Mouse (Mus musculus): ENCODE results near the gene Pam. TPM values are rescaled to one million over a fixed set of nuclear protein-coding genes. Genes with fewer than 3 reads are reported as not detected.

Gene Pam
- polyA plus RNA-seq, 1 experiment from 2014 or later = 27.2 TPM

DNA sequence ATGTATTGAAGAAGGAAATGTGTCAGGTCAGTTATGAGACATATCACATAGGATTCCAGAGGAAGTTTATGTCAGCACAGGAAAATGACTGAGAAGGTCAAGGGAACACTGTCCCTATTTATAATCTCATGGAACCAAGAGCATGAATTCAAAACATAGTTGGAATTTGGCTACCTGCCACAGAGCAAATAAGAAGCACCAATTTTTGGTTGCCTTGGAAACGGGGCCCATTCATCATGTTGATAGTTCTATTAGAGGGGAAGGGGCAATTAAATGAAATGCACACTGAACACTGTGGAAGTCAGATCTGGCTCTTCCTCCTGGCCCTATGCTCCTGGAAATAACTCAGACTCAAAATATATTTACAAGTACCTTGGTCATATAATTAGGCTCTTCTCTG, 173.6 kb downstream of the Pam start:
- WGBS = 80% methylated on average over 1 of the region's 1 CpGs
- no peak for ATAC-seq (ENCODE audit: low FRiP score, low read depth)
- Histone ChIP-seq H3K27me3 (no peaks in the 10 kb centered on the region), H3K4me2 (replicated peaks) (no peak overlapping the region), H3K9me3 (no peaks in the 10 kb centered on the region), H3K27ac (replicated peaks) (no peak overlapping the region), H3K4me3 (no peak overlapping the region), H3K4me1 (peaks cover 3% of the 10 kb centered on the region; the same call in 1 of the 2 replicates), H3K9ac (replicated peaks) (no peak overlapping the region), H3K36me3 (no peaks in the 10 kb centered on the region)

DNA sequence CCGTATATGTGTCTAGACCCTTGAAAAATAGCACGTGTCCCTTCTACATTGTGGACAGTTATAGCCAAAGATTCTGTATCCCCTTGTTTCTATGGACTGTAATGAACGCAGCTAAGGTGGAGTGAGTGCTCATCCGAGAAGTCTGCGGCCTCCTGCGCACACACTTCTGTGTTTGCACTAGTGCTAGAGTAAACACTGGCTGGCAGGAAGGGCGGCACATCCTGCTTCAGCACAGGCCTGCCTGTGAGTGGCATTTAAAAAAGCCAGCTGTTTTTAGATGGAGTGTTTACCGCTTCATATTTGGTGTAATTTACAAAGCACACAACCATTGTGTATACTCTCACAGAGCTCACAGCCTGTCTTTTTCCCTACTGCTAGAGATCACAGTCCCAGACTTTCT, 177.0 kb downstream of the Pam start:
- Histone ChIP-seq H3K36me3 (no peaks in the 10 kb centered on the region), H3K27me3 (no peaks in the 10 kb centered on the region), H3K4me1 (peaks cover 3% of the 10 kb centered on the region; the same call in 1 of the 2 replicates), H3K9me3 (no peaks in the 10 kb centered on the region), H3K4me3 (no peak overlapping the region), H3K9ac (replicated peaks) (no peak overlapping the region), H3K27ac (replicated peaks) (peak overlapping the region; percentile 47), H3K4me2 (replicated peaks) (no peak overlapping the region)
- ATAC-seq (ENCODE audit: low FRiP score, low read depth) = 0 out of 2 replicates have a peak, but pooled peaks have one; percentile 16
- WGBS = 76% methylated on average over 8 of the region's 8 CpGs

GRCm38 (mm10) chr1:97916971-97917234, 178.5 kb downstream of the Pam start:
- H3K9me3 ChIP-seq = no peaks in the 10 kb centered on the region
- no peak for ATAC-seq (ENCODE audit: low FRiP score, low read depth)
- peaks cover 1% of the 10 kb centered on the region; the same call in 1 of the 2 replicates for H3K4me1 ChIP-seq
- no peaks in the 10 kb centered on the region for H3K36me3 ChIP-seq
- no peak overlapping the region for H3K4me3 ChIP-seq
- no peak overlapping the region for H3K4me2 ChIP-seq (replicated peaks)
- H3K27ac ChIP-seq (replicated peaks) = 0 out of 2 replicates have a peak overlapping the region, but pooled peaks have one; percentile 20
- WGBS = 73% methylated on average over 2 of the region's 2 CpGs
- H3K9ac ChIP-seq (replicated peaks) = no peak overlapping the region
- no peaks in the 10 kb centered on the region for H3K27me3 ChIP-seq

GRCm38 (mm10) chr1:97916218-97916970, 179.1 kb downstream of the Pam start:
- H3K36me3 ChIP-seq = no peaks in the 10 kb centered on the region
- H3K9me3 ChIP-seq = no peaks in the 10 kb centered on the region
- H3K4me3 ChIP-seq = no peak overlapping the region
- no peak overlapping the region for H3K9ac ChIP-seq (replicated peaks)
- no peaks in the 10 kb centered on the region for H3K4me1 ChIP-seq
- H3K27ac ChIP-seq (replicated peaks) = peak overlapping the region; percentile 20; the same call in 1 of the 2 replicates
- no peaks in the 10 kb centered on the region for H3K27me3 ChIP-seq
- ATAC-seq (ENCODE audit: low FRiP score, low read depth) = no peak
- 71% methylated on average over 12 of the region's 12 CpGs for WGBS
- no peak overlapping the region for H3K4me2 ChIP-seq (replicated peaks)

DNA sequence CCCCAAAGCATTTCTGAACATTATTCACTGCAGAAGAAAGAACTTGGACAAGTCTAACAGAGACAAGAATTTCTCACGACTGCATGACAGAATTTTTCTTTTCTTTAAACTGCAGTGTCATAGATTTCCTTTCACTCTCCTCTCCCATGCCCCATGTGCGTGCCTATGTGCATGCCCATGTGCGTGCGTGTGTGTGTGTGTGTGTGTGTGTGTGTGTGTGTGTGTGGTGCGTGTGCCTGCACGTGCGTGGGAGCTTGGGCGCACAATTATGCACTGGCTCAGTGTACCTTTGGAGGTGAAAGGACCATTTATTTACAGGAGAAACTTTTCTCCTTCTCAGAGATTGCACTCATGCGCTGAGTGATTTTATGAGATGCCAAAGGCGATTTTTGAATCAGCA, 179.7 kb downstream of the Pam start:
- Histone ChIP-seq H3K9me3 (no peaks in the 10 kb centered on the region), H3K36me3 (no peaks in the 10 kb centered on the region), H3K27ac (replicated peaks) (peak overlapping the region; percentile 7; the same call in 1 of the 2 replicates), H3K4me1 (no peaks in the 10 kb centered on the region), H3K4me3 (no peak overlapping the region), H3K27me3 (no peaks in the 10 kb centered on the region), H3K4me2 (replicated peaks) (no peak overlapping the region), H3K9ac (replicated peaks) (no peak overlapping the region)
- WGBS = 88% methylated on average over 10 of the region's 10 CpGs
- no peak for ATAC-seq (ENCODE audit: low FRiP score, low read depth)

GRCm38 (mm10) chr1:97910874-97911273, 184.6 kb downstream of the Pam start:
- H3K36me3 ChIP-seq = no peaks in the 10 kb centered on the region
- no peak overlapping the region for H3K9ac ChIP-seq (replicated peaks)
- 92% methylated on average over 10 of the region's 10 CpGs for WGBS
- H3K27ac ChIP-seq (replicated peaks) = no peak overlapping the region
- no peak for ATAC-seq (ENCODE audit: low FRiP score, low read depth)
- no peaks in the 10 kb centered on the region for H3K4me1 ChIP-seq
- H3K27me3 ChIP-seq = no peaks in the 10 kb centered on the region
- no peaks in the 10 kb centered on the region for H3K9me3 ChIP-seq
- H3K4me2 ChIP-seq (replicated peaks) = no peak overlapping the region
- no peak overlapping the region for H3K4me3 ChIP-seq

DNA sequence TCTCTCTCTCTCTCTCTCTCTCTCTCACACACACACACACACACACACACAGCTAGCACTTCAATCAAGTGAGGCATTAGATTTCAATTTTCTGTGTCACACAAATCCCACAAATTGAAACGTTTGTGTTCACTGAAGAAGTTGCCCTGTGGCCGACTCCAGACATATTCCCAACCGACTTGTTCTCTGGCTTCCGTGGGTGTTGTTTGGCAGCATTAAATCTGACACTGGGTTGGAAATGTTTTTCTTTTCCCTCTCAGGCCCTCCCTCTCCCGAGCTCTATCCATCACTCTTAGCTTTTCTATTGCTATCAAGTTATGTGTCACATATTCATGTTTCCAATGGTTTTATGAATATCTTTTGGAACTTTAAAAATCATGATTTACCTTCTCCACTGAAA, 185.9 kb downstream of the Pam start:
- no peaks in the 10 kb centered on the region for H3K27me3 ChIP-seq
- WGBS = 77% methylated on average over 5 of the region's 5 CpGs

DNA sequence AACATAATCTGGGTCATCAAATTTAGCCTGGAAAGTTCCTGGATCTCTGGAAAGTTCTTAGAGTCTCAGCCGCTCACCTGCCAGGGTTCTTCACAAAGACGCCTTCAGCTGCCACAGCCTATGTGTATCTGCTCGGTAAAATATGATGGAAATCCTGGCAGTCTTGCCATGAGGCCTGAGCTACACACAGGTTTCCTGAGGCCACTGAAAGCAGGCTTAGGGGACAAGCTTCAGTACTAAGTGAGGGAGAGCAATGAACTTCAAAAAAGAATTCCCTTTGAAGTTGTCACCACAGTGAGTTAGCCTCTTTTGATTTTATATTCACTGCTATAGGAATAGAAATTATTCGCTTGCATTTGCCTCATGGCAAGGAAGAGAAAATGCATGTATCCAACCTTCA, 186.7 kb downstream of the Pam start:
- no peak for ATAC-seq (ENCODE audit: low FRiP score, low read depth)
- 97% methylated on average over 4 of the region's 4 CpGs for whole genome bisulfite sequencing
- Histone ChIP-seq H3K4me2 (replicated peaks) (no peak overlapping the region), H3K27ac (replicated peaks) (no peak overlapping the region), H3K9me3 (no peaks in the 10 kb centered on the region), H3K9ac (replicated peaks) (no peak overlapping the region), H3K27me3 (no peaks in the 10 kb centered on the region), H3K4me1 (no peaks in the 10 kb centered on the region), H3K4me3 (no peak overlapping the region), H3K36me3 (no peaks in the 10 kb centered on the region)

More for the DNA sequence above, 185.9 kb downstream of the Pam start:
- H3K36me3 ChIP-seq = no peaks in the 10 kb centered on the region
- H3K27ac ChIP-seq (replicated peaks) = no peak overlapping the region
- no peak overlapping the region for H3K4me3 ChIP-seq
- no peak overlapping the region for H3K4me2 ChIP-seq (replicated peaks)
- H3K9ac ChIP-seq (replicated peaks) = no peak overlapping the region
- H3K4me1 ChIP-seq = no peaks in the 10 kb centered on the region
- H3K9me3 ChIP-seq = no peaks in the 10 kb centered on the region
- no peak for ATAC-seq (ENCODE audit: low FRiP score, low read depth)

DNA sequence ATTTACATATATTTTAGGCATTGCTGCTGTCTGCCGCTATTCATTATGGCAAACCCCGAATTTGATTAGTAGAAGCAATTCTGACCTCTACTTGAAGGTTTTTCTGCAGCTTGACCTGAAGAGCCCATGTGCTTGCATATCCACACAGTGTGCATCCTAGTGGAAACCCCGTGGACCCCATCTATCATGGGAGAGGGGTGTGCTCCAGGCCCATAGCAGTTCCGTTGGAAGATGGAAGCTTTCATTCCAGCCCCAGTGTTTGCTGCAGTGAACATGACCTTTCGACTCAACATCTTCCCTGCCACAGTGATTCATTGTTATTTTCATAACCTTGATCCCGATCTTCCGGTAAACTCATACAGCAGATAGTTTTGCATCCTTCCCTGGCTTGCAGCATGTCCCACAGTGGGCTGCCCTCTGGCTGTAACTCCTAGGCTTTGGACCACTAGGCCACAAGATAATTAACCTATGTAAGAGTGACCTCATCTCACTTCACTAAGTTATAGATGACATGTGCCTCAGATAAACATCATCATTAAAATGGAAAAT, 191.5 kb downstream of the Pam start:
- Histone ChIP-seq H3K27me3 (no peaks in the 10 kb centered on the region), H3K27ac (replicated peaks) (no peak overlapping the region), H3K4me2 (replicated peaks) (no peak overlapping the region), H3K4me3 (no peak overlapping the region), H3K36me3 (no peaks in the 10 kb centered on the region), H3K9me3 (no peaks in the 10 kb centered on the region), H3K9ac (replicated peaks) (no peak overlapping the region), H3K4me1 (no peaks in the 10 kb centered on the region)
- no peak for ATAC-seq (ENCODE audit: low FRiP score, low read depth)
- WGBS = 92% methylated on average over 7 of the region's 7 CpGs

DNA sequence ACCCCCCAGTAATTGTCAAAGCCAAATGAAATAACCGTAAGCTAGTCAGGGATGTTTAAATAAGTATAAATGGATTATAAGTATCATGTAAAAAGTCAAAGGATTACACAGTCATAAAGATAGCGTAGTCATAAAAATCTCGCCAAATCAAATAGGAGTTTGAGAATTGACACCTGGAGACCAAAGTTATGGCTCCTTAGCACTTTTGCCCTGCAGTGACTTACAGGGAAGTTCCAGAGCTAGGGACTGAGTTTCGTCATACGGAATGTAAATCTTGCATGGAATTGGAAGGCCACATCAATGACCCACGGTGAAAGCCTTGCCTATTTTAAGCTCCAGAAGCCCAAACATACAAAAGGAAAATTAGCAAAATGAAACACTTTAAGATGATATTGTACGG, 192.6 kb downstream of the Pam start:
- no peak overlapping the region for H3K9ac ChIP-seq (replicated peaks)
- no peaks in the 10 kb centered on the region for H3K4me1 ChIP-seq
- no peaks in the 10 kb centered on the region for H3K36me3 ChIP-seq
- H3K27me3 ChIP-seq = no peaks in the 10 kb centered on the region
- H3K27ac ChIP-seq (replicated peaks) = no peak overlapping the region
- no peak for ATAC-seq (ENCODE audit: low FRiP score, low read depth)
- no peak overlapping the region for H3K4me2 ChIP-seq (replicated peaks)
- H3K9me3 ChIP-seq = no peaks in the 10 kb centered on the region
- no peak overlapping the region for H3K4me3 ChIP-seq
- WGBS = 91% methylated on average over 7 of the region's 7 CpGs

DNA sequence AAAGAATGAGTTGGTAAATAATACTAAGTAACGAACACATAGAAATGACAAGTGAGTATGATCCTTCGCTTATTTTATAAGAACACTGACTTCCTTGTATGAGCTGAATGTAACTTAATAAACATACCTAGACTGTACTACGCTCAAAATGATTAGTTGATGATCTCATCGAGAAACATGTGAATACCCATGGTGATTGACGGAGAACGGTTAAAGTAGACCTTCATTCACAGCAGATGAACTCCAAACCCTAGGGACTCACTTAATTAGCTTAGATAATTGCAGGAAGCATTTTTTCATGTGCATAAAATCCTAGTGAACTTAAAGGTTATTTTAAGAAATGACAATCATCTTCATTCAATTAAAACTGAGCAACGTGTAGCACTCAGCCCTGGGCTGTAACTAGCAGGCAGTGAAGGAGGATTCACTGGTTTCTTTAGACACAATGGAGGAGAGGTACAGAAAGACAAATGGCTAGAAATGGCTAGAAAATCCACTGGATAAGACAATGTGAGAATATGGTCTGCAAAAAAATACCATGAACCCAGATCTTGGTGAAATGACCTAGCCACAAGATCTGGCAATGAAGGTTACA, 194.8 kb downstream of the Pam start:
- WGBS = 86% methylated on average over 7 of the region's 7 CpGs
- no peaks in the 10 kb centered on the region for H3K36me3 ChIP-seq
- no peak overlapping the region for H3K4me2 ChIP-seq (replicated peaks)
- no peaks in the 10 kb centered on the region for H3K4me1 ChIP-seq
- no peak for ATAC-seq (ENCODE audit: low FRiP score, low read depth)
- no peak overlapping the region for H3K27ac ChIP-seq (replicated peaks)
- H3K27me3 ChIP-seq = no peaks in the 10 kb centered on the region
- no peaks in the 10 kb centered on the region for H3K9me3 ChIP-seq
- H3K9ac ChIP-seq (replicated peaks) = no peak overlapping the region
- H3K4me3 ChIP-seq = no peak overlapping the region

GRCm38 (mm10) chr1:97887511-97887910, 207.9 kb downstream of the Pam start:
- H3K4me3 ChIP-seq = no peak overlapping the region
- H3K4me1 ChIP-seq = no peaks in the 10 kb centered on the region
- ATAC-seq (ENCODE audit: low FRiP score, low read depth) = no peak
- H3K27me3 ChIP-seq = no peaks in the 10 kb centered on the region
- H3K9me3 ChIP-seq = no peaks in the 10 kb centered on the region
- WGBS = 92% methylated on average over 9 of the region's 9 CpGs
- H3K4me2 ChIP-seq (replicated peaks) = no peak overlapping the region
- no peak overlapping the region for H3K9ac ChIP-seq (replicated peaks)
- H3K36me3 ChIP-seq = no peaks in the 10 kb centered on the region
- no peak overlapping the region for H3K27ac ChIP-seq (replicated peaks)
